7 mouse cellular contexts compared by ENCODE assay signal in genomic region chr8:114715318-114716070, GRCm38 (mm10).
DNase-seq lines count a peak whose midpoint lies in the region; ATAC-seq and TF ChIP-seq lines count a peak whose summit lies in the region.

No protein-coding gene starts in this region.

- H3K9ac ChIP-seq in hindbrain, embryonic 13.5 days, result no peak overlapping the region
- no peak overlapping the region for H3K9ac ChIP-seq in hindbrain, embryonic 16.5 days (ENCODE audit: low read depth, low read length)
- no peak overlapping the region for H3K9ac ChIP-seq in forebrain, embryonic 16.5 days (replicated peaks; ENCODE audit: low read depth, low read length)

- TF ChIP-seq CTCF in embryonic fibroblast, embryonic 13.5 days (IDR thresholded peaks at IDR 0.05; ENCODE audit: borderline replicate concordance, insufficient read depth, low read length), result peak; percentile 23; the same call in 1 of the 2 replicates

- H3K4me2 ChIP-seq in hindbrain, embryonic 13.5 days, result no peak overlapping the region
- H3K4me2 ChIP-seq in hindbrain, embryonic 16.5 days (ENCODE audit: low read length), result no peak overlapping the region
- H3K4me2 ChIP-seq in forebrain, embryonic 16.5 days (ENCODE audit: low read length), result no peak overlapping the region

- DNase-seq in urinary bladder, postnatal 25 days (ENCODE audit: low spot score), result peak; percentile 12
- no peak for DNase-seq in urinary bladder, adult 18-20 months (ENCODE audit: low spot score in 2 of 2)
- no peak for DNase-seq in left cerebral cortex, adult 11 months (ENCODE audit: low spot score)

- 61% methylated on average over 13 of the region's 13 CpGs for WGBS in hindbrain, embryonic 13.5 days
- WGBS in hindbrain, embryonic 16.5 days, result 54% methylated on average over 13 of the region's 13 CpGs
- WGBS in forebrain, embryonic 16.5 days, result 50% methylated on average over 13 of the region's 13 CpGs

- no peaks in the 10 kb centered on the region for H3K27me3 ChIP-seq in hindbrain, embryonic 13.5 days
- H3K27me3 ChIP-seq in hindbrain, embryonic 16.5 days (replicated peaks; ENCODE audit: control insufficient read depth, insufficient read depth, low read length), result no peaks in the 10 kb centered on the region
- no peaks in the 10 kb centered on the region for H3K27me3 ChIP-seq in forebrain, embryonic 16.5 days (replicated peaks; ENCODE audit: control insufficient read depth, insufficient read depth, low read length)

- H3K27ac ChIP-seq in hindbrain, embryonic 13.5 days, result 0 out of 2 replicates have a peak overlapping the region, but pooled peaks have one; percentile 23
- no peak overlapping the region for H3K27ac ChIP-seq in hindbrain, embryonic 16.5 days (ENCODE audit: low read depth, low read length)
- H3K27ac ChIP-seq in embryonic fibroblast, embryonic 13.5 days (ENCODE audit: insufficient read depth, low read length), result no peak overlapping the region
- H3K27ac ChIP-seq in forebrain, embryonic 16.5 days (ENCODE audit: low read length), result no peak overlapping the region

- H3K4me1 ChIP-seq in hindbrain, embryonic 13.5 days (replicated peaks), result no peaks in the 10 kb centered on the region
- no peaks in the 10 kb centered on the region for H3K4me1 ChIP-seq in hindbrain, embryonic 16.5 days (ENCODE audit: control insufficient read depth, insufficient read depth, low read depth, low read length)
- H3K4me1 ChIP-seq in embryonic fibroblast, embryonic 13.5 days (ENCODE audit: control insufficient read depth, insufficient read depth, low read length), result no peaks in the 10 kb centered on the region
- H3K4me1 ChIP-seq in forebrain, embryonic 16.5 days (replicated peaks; ENCODE audit: control insufficient read depth, insufficient read depth, low read length), result no peaks in the 10 kb centered on the region

- H3K4me3 ChIP-seq in hindbrain, embryonic 13.5 days, result no peak overlapping the region
- H3K4me3 ChIP-seq in hindbrain, embryonic 16.5 days (ENCODE audit: low read length), result no peak overlapping the region
- H3K4me3 ChIP-seq in embryonic fibroblast, embryonic 13.5 days (ENCODE audit: insufficient read depth, low read length), result no peak overlapping the region
- H3K4me3 ChIP-seq in forebrain, embryonic 16.5 days (replicated peaks; ENCODE audit: low read length), result no peak overlapping the region

- no peak for TF ChIP-seq POLR2A in embryonic fibroblast, embryonic 13.5 days (IDR thresholded peaks at IDR 0.05; ENCODE audit: low read depth, low read length)

- no peaks in the 10 kb centered on the region for H3K9me3 ChIP-seq in hindbrain, embryonic 13.5 days
- H3K9me3 ChIP-seq in hindbrain, embryonic 16.5 days (ENCODE audit: control insufficient read depth, low read length), result no peaks in the 10 kb centered on the region
- H3K9me3 ChIP-seq in forebrain, embryonic 16.5 days (ENCODE audit: control insufficient read depth, low read length), result no peaks in the 10 kb centered on the region

- no peak for ATAC-seq in hindbrain, embryonic 13.5 days (ENCODE audit: low FRiP score)
- ATAC-seq in hindbrain, embryonic 16.5 days, result no peak
- no peak for ATAC-seq in forebrain, embryonic 16.5 days

- no peaks in the 10 kb centered on the region for H3K36me3 ChIP-seq in hindbrain, embryonic 13.5 days
- H3K36me3 ChIP-seq in hindbrain, embryonic 16.5 days (ENCODE audit: control insufficient read depth, insufficient read depth, low read length), result no peaks in the 10 kb centered on the region
- no peaks in the 10 kb centered on the region for H3K36me3 ChIP-seq in forebrain, embryonic 16.5 days (ENCODE audit: control insufficient read depth, insufficient read depth)
